Mouse (Mus musculus): ENCODE measurements around the gene Nuak2. TPM values are rescaled to one million over a fixed set of nuclear protein-coding genes. Genes with fewer than 3 reads are reported as not detected.

Nuak2 gene
- polyA plus RNA-seq, 2 experiments = 1.2 to 2.0 TPM

- Histone ChIP-seq H3K4me3 (ENCODE audit: insufficient read depth in 1 of 2, low read depth in 2 of 2, low read length in 2 of 2) (no peak overlapping the region), H3K9me3 (ENCODE audit: control insufficient read depth, low read length) (no peaks in the 10 kb centered on the region), H3K27me3 (ENCODE audit: control insufficient read depth, insufficient read depth, low read length) (no peaks in the 10 kb centered on the region), H3K4me2 (ENCODE audit: low read depth) (peak overlapping the region; percentile 18; the same call in 1 of the 2 replicates), H3K36me3 (replicated peaks; ENCODE audit: control insufficient read depth, insufficient read depth, low read depth) (peaks cover 48% of the 10 kb centered on the region), H3K4me1 (replicated peaks; ENCODE audit: control insufficient read depth in 2 of 2, insufficient read depth in 2 of 2, low read length in 1 of 2) (peaks cover 69 to 77% of the 10 kb centered on the region in 2 experiments), H3K27ac (peak overlapping the region; percentile 88), H3K9ac (replicated peaks) (no peak overlapping the region; the same call in 1 of the 2 replicates)
- ATAC-seq (ENCODE audit: insufficient read depth) = no peak
- 67% methylated on average over 8 of the region's 8 CpGs for WGBS (ENCODE audit: insufficient replicate concordance)
- no peak for DNase-seq (ENCODE audit: low read depth in 3 of 3, low spot score in 3 of 3)
- no peak for TF ChIP-seq EP300 (IDR thresholded peaks at IDR 0.05; ENCODE audit: low read depth)
- no peak for TF ChIP-seq CTCF (IDR thresholded peaks at IDR 0.05; ENCODE audit: low read depth)
These were observed 55.6 kb downstream of the Nuak2 start for GRCm38 (mm10) chr1:132371298-132372081.

GRCm38 (mm10) chr1:132372354-132372753, 56.4 kb downstream of the Nuak2 start:
- no peak for TF ChIP-seq CTCF (IDR thresholded peaks at IDR 0.05; ENCODE audit: low read depth)
- TF ChIP-seq EP300 (IDR thresholded peaks at IDR 0.05; ENCODE audit: low read depth) = no peak
- Histone ChIP-seq H3K4me3 (ENCODE audit: insufficient read depth in 1 of 2, low read depth in 2 of 2, low read length in 2 of 2) (no peak overlapping the region), H3K4me2 (ENCODE audit: low read depth) (peak overlapping the region; percentile 79), H3K4me1 (replicated peaks; ENCODE audit: control insufficient read depth in 2 of 2, insufficient read depth in 2 of 2, low read length in 1 of 2) (peaks cover 77 to 85% of the 10 kb centered on the region in 2 experiments), H3K9me3 (ENCODE audit: control insufficient read depth, low read length) (no peaks in the 10 kb centered on the region), H3K27me3 (ENCODE audit: control insufficient read depth, insufficient read depth, low read length) (no peaks in the 10 kb centered on the region), H3K36me3 (replicated peaks; ENCODE audit: control insufficient read depth, insufficient read depth, low read depth) (peaks cover 48% of the 10 kb centered on the region), H3K27ac (peak overlapping the region; percentile 88), H3K9ac (replicated peaks) (no peak overlapping the region; the same call in 1 of the 2 replicates)
- ATAC-seq (ENCODE audit: insufficient read depth) = no peak
- DNase-seq (ENCODE audit: low read depth in 3 of 3, low spot score in 3 of 3) = no peak
- WGBS (ENCODE audit: insufficient replicate concordance) = 74% methylated on average over 5 of the region's 5 CpGs

GRCm38 (mm10) chr1:132372896-132373534, 57.1 kb downstream of the Nuak2 start:
- no peak for TF ChIP-seq EP300 (IDR thresholded peaks at IDR 0.05; ENCODE audit: low read depth)
- TF ChIP-seq CTCF (IDR thresholded peaks at IDR 0.05; ENCODE audit: low read depth) = no peak
- H3K27me3 ChIP-seq (ENCODE audit: control insufficient read depth, insufficient read depth, low read length) = no peaks in the 10 kb centered on the region
- no peaks in the 10 kb centered on the region for H3K9me3 ChIP-seq (ENCODE audit: control insufficient read depth, low read length)
- H3K9ac ChIP-seq (replicated peaks) = peak overlapping the region; percentile 38
- H3K27ac ChIP-seq = peak overlapping the region; percentile 88
- H3K4me3 ChIP-seq (ENCODE audit: insufficient read depth in 1 of 2, low read depth in 2 of 2, low read length in 2 of 2) = peak overlapping the region in 1 of 2 experiments; percentile 13; a peak in 1 of 4 replicates
- no peak for DNase-seq (ENCODE audit: low read depth in 3 of 3, low spot score in 3 of 3)
- ATAC-seq (ENCODE audit: insufficient read depth) = no peak
- H3K36me3 ChIP-seq (replicated peaks; ENCODE audit: control insufficient read depth, insufficient read depth, low read depth) = peaks cover 53% of the 10 kb centered on the region
- peak overlapping the region; percentile 79 for H3K4me2 ChIP-seq (ENCODE audit: low read depth)
- 77% methylated on average over 6 of the region's 6 CpGs for WGBS (ENCODE audit: insufficient replicate concordance)
- H3K4me1 ChIP-seq (replicated peaks; ENCODE audit: control insufficient read depth in 2 of 2, insufficient read depth in 2 of 2, low read length in 1 of 2) = peaks cover 84 to 90% of the 10 kb centered on the region in 2 experiments

- Histone ChIP-seq H3K27me3 (ENCODE audit: control insufficient read depth, insufficient read depth, low read length) (no peaks in the 10 kb centered on the region), H3K4me1 (replicated peaks; ENCODE audit: control insufficient read depth in 2 of 2, insufficient read depth in 2 of 2, low read length in 1 of 2) (peaks cover 85 to 88% of the 10 kb centered on the region in 2 experiments), H3K9me3 (ENCODE audit: control insufficient read depth, low read length) (no peaks in the 10 kb centered on the region), H3K9ac (replicated peaks) (peak overlapping the region; percentile 43), H3K27ac (peak overlapping the region; percentile 88), H3K4me3 (ENCODE audit: insufficient read depth in 1 of 2, low read depth in 2 of 2, low read length in 2 of 2) (peak overlapping the region; percentile 46 to 51), H3K36me3 (replicated peaks; ENCODE audit: control insufficient read depth, insufficient read depth, low read depth) (peaks cover 66% of the 10 kb centered on the region), H3K4me2 (ENCODE audit: low read depth) (peak overlapping the region; percentile 79)
- 3% methylated on average over 5 of the region's 5 CpGs for WGBS (ENCODE audit: insufficient replicate concordance)
- peak; percentile 83 for TF ChIP-seq EP300 (IDR thresholded peaks at IDR 0.05; ENCODE audit: low read depth)
- TF ChIP-seq CTCF (IDR thresholded peaks at IDR 0.05; ENCODE audit: low read depth) = no peak
- peak in 2 of 3 experiments; percentile 66 to 68 for DNase-seq (ENCODE audit: low read depth in 3 of 3, low spot score in 3 of 3)
- peak; percentile 85 for ATAC-seq (ENCODE audit: insufficient read depth)
These were observed 58.4 kb downstream of the Nuak2 start for GRCm38 (mm10) chr1:132374140-132374872.
